Mouse (Mus musculus): Measurements from ENCODE around the gene Trpc4ap. TPM values are rescaled to one million over a fixed set of nuclear protein-coding genes. Genes with fewer than 3 reads are reported as not detected.
A peak's percentile ranks its signal among the peaks of the same experiment; 100 is the strongest.
"Not testable (repeated sequence)": the region's sequence is repeated elsewhere in the genome, so short reads cannot be mapped to it uniquely, and the experiment has no call there.

The Trpc4ap gene
- 100 to 1,000 TPM; 159 to 164 TPM for total RNA-seq (2021)
- long read RNA-seq, experiment 1, transcript Trpc4ap-201 (19 exons, 3,204 nt) = major isoform, 241 of 283 reads
- long read RNA-seq, experiment 1, partial matches to known transcripts = 14 of 283 reads
- long read RNA-seq, experiment 1, other reads (novel, unspliced or antisense) = 24 of 283 reads
- long read RNA-seq, experiment 2, transcript Trpc4ap-202 (19 exons, 3,091 nt) = minor isoform, 10 of 440 reads
- long read RNA-seq, experiment 2, transcript Trpc4ap-201 (19 exons, 3,204 nt) = major isoform, 371 of 440 reads
- long read RNA-seq, experiment 2, partial matches to known transcripts = 26 of 440 reads
- long read RNA-seq, experiment 2, other reads (novel, unspliced or antisense) = 33 of 440 reads

DNA sequence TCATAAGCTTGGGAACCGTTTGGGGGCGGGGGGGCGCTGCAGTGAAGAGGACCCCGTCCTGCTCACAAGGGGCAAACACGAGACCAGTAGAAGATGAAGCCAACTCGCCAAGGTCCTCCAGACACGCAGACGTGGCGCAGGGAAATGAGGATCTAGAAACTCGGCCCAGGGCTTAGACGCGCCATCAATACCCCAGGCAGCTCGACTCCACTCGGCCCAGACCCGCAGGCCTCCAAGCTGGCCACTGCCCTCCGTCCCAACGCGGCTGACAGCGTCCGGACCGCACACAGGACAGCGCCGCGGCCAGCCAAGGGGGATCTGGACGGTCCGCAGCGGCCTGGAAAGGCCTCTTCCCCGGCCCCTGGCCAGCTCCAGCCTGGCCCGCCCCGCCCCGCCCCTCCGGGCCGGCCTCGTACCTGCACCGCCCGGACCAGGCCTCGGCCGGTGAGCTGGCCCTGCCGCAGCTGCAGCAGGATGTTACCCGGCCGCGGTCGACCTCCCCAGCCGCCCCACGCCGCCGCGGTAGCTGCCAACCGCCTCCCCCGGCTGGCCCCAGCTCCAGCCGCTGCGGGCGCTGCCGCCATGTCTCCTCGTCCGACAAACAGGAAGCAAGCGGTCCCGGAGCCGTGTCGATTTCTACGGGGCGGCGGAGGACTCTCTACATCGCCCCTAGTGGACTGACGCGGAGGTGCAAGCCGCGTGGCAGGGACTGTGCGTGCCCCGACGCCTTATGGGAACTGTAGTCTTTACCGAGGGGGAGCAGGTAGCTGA is at the start of gene Trpc4ap:
Gene Trpc4ap (minus strand): TSS at position 662 of the 771 bp plus-strand sequence.
- DNase-seq (ENCODE audit: low spot score in 2 of 2) = peak; percentile 94 to 99
- Histone ChIP-seq H3K4me3 (peak within 1 kb of the TSS; percentile 93), H3K27ac (peak within 1 kb of the TSS; percentile 97)
- peak; percentile 95 for TF ChIP-seq CTCF (conservative IDR thresholded peaks at IDR 0.05)

DNA sequence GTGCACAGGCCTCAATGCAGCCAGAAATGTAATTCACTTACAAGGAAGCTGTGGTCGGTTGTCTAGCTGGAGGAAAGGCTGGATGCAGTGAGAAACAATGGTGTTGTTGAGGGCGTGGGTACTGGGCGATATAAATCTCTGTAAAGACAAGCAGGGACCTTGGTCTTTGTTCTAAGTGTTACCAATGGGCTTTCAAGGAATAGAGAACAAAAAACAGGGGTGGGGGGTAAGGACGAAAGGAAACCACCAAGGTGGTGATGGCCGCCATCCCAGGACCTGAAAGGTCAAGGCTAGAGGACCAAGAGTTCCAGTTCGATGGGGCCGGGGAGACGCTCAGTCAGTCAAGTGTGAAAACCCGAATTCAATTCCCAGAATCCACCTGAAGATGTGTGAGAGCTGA is 45.6 kb upstream of the Trpc4ap start:
- H3K4me3 ChIP-seq = no peak overlapping the region
- H3K27ac ChIP-seq = no peak overlapping the region
- no peak for TF ChIP-seq CTCF (conservative IDR thresholded peaks at IDR 0.05)
- no peak for DNase-seq (ENCODE audit: low spot score in 2 of 2)

DNA sequence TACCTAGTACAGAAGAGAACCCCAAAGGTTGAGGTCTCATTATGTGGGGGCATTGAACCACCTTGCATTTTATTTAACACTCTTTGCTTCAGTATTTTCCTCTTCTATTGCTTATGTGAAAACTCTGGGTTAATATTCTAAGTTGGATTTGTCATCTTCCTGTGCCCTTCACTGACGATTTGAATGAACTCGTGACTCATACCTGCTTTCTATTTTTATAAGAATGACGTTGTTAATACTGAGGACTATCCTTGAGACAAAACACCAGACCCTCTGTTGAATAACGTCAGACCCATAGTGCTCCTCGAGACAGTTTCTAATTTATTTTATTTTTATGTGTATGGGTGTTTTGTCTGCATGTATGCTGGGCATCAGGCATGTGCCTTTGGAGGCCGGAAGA is 44.8 kb upstream of the Trpc4ap start:
- DNase-seq (ENCODE audit: low spot score in 2 of 2) = no peak
- Histone ChIP-seq H3K4me3 (no peak overlapping the region), H3K27ac (no peak overlapping the region)
- TF ChIP-seq CTCF (conservative IDR thresholded peaks at IDR 0.05) = no peak

DNA sequence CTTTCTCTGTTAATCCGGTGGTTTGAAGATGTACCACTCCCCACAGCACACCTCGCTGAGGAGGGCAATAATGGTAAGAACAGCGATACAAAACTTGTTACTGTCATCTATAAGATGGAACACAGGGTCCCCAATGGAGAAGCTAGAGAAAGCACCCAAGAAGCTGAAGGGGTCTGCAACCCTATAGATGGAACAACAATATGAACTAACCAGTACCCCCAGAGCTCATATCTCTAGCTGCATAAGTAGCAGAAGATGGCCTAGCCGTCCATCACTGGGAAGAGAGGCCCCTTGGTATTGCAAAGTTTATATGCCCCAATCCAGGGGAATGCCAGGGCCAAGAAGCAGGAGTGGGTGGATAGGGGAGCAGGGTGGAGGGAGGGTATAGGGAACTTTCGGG is 43.6 kb upstream of the Trpc4ap start, which contains the start of gene Gm17581:
Gene Gm17581 (minus strand): TSS at position 101 of the 400 bp plus-strand sequence.
- not testable (repeated sequence) for DNase-seq (ENCODE audit: low spot score in 2 of 2); H3K4me3 ChIP-seq; H3K27ac ChIP-seq

DNA sequence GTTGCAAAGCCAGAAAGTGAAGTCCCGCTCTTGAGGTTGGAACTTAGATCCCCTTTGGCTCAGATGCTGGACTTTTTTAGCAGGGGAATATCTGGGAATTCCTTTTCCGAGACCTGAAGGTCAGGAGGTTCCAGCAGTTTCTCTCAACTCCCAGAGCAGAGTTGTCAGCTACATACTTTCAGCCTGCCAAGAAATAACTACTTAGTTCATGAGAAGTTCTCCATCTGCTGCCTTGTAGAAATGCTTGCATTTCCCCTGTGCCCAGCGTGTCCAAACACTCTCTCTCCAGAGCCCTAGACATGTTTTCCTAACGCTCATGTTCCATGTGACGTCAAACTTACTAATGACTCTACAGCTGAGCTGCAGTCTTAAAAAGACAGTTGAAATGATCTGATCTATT is 42.9 kb upstream of the Trpc4ap start:
- DNase-seq (ENCODE audit: low spot score in 2 of 2) = no peak
- Histone ChIP-seq H3K27ac (no peak overlapping the region), H3K4me3 (no peak overlapping the region)
- TF ChIP-seq CTCF (conservative IDR thresholded peaks at IDR 0.05) = no peak

DNA sequence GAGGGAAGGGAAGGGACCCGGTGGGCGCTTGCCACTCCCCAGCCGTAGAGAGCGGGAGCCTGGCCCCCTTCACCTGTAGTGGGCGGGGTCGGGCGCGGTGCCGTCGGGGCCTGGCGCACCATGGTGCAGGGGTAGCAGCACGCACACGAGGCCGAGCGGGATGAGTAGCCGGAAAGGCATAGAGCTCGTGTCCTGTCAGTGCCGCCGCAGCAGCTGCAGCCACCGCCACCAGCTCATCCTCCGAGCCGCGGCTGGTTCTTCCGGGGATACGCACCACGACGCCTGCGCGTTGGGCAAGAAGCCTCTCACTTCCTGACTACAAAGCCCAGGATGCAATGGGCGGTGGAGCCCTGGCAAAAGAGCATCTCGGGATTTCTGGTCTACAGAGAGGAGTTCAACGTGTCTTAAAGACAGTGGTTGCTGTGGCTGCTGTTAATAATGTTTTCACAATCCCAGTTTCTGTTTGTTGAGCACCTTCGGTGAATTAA is 37.0 kb upstream of the Trpc4ap start, which contains the start of gene Edem2:
Gene Edem2 (minus strand): TSS at position 318 of the 488 bp plus-strand sequence.
- H3K4me3 ChIP-seq = peak within 1 kb of the TSS; percentile 81

DNA sequence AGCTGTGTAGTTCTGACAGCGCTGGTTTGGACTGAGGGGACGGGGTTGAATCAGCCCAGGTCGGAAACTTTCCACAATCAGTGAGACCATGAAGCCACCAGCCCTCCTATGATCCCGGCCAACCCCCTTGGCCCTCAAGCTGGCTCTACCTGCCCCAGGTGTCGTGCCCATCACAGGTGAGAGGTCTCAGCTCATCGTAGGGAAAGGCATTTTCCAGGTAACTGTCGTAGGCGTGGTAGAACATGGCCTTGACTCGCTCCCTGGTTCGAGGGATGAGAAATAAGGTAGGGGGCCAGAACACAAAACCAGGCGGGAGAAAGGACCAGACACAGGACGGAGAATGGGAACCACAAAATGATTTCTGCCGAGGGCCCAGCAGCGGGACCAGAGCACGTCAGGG is 36.6 kb upstream of the Trpc4ap start:
- no peak for DNase-seq (ENCODE audit: low spot score in 2 of 2)
- H3K4me3 ChIP-seq = peak overlapping the region; percentile 81
- no peak for TF ChIP-seq CTCF (conservative IDR thresholded peaks at IDR 0.05)
- H3K27ac ChIP-seq = peak overlapping the region; percentile 88

More for the DNA sequence above, 37.0 kb upstream of the Trpc4ap start, which contains the start of gene Edem2:
- no peak for TF ChIP-seq CTCF (conservative IDR thresholded peaks at IDR 0.05)
- H3K27ac ChIP-seq = peak within 1 kb of the TSS; percentile 88
- peak; percentile 92 to 95 for DNase-seq (ENCODE audit: low spot score in 2 of 2)

DNA sequence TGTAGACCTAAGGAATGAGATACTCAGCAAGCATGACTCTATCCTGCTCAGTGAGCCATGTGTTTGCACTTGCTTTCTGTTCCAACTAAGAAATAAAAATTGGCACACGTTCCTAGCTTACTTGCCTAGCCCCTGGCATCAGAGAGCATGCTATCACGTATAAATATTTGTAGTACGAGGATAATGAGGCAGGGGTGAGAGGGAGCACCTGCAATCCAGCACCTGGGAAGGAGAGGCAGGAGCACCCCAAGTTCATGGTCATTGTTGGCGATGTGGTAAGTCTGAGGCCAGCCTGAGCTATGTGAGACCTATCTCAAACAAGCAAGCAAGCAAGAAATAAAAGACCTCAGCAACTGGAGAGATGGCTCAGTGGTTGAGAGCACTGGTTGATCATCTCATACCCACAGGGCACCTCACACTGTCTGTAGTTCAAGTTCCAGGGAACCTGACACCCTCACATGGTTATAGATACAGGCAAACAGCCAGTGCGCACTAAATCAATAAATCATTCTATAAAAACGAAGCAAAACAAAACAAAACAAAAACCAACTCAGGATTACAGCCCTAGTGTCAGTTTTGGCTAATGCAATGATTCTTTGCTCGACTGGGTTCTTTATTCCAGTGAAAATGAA is 35.7 kb upstream of the Trpc4ap start:
- Histone ChIP-seq H3K4me3 (no peak overlapping the region; the same call in 1 of the 2 replicates), H3K27ac (peak overlapping the region; percentile 11; the same call in 1 of the 2 replicates)
- no peak for DNase-seq (ENCODE audit: low spot score in 2 of 2)
- TF ChIP-seq CTCF (conservative IDR thresholded peaks at IDR 0.05) = no peak

DNA sequence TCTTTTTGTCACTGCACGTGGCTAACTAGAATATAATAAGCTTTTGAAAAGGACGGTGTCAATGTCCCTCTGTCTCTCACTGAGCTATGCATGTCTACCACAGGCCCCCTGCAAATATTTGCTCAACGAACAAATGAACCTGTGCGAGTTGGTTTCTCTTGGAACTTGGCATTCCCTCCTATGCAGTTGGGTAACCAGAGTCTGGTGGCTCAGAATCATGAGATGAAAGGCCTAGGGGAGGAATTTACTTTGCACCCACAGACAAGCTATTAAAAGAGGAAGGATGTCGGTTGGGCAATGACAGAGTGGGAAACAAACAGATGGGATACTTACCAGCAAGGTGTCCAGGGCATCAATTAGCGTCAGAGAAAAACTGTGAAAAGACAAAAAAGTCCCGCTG is 34.1 kb upstream of the Trpc4ap start:
- H3K27ac ChIP-seq = no peak overlapping the region
- DNase-seq (ENCODE audit: low spot score in 2 of 2) = no peak
- H3K4me3 ChIP-seq = no peak overlapping the region
- TF ChIP-seq CTCF (conservative IDR thresholded peaks at IDR 0.05) = no peak

DNA sequence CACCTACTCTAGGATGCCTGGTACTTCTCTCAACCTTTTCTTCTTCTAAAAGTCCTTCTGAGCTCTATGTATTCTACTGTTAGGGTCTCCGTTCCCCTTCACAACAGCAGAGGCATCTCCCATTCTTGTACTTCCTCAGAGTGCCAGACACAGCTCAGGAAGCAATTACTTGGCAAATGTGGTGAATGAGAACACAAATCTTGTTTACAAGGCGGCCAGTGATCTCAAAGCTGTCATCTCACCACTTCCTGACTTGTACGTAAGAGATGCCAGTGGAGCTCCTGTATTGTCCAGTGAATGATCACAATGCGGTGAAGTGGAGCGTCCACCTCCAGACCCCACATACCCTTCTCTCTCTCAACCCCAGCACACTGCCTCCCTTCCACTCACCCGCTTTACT is 32.3 kb upstream of the Trpc4ap start:
- no peak for TF ChIP-seq CTCF (conservative IDR thresholded peaks at IDR 0.05)
- no peak overlapping the region for H3K27ac ChIP-seq
- no peak overlapping the region for H3K4me3 ChIP-seq
- DNase-seq (ENCODE audit: low spot score in 2 of 2) = no peak

DNA sequence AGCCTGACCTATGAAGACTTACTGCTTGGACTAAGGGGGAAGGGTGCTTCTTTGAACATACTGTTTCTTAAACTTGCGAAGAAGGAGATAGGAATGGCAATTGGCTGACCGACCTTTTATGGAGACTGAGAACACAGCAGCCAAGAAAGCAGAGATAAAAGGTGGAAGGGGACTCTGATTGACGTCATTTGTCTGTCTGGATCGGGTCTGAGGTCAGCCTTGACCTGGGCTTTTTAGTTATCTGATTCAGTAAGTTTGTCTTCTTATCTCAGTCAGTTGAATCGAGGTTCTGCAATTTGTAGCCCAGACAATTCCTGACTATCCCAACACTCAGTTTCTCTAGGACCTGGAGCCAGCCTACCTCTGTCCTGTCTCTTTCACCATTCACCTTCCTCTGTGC is 31.9 kb upstream of the Trpc4ap start:
- Histone ChIP-seq H3K4me3 (no peak overlapping the region), H3K27ac (no peak overlapping the region)
- DNase-seq (ENCODE audit: low spot score in 2 of 2) = no peak
- no peak for TF ChIP-seq CTCF (conservative IDR thresholded peaks at IDR 0.05)

DNA sequence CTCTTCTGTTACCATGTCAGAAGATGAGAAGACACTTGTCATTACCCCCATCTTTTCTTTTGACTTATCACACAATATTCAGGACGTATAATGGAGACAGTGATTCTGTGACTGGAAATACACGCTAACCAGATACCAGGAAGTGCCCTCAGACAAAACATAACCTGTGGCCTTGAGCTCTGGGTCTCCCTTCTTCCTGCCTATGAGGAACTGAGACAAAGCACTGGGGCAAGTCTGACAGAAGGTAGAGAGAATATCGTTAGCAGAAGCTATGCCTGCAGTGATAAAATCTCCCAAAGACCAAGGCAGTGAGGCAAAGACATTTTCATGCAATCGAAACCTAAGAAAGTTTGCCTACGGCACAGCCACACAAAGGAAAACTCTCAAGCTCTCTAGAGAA is 28.4 kb upstream of the Trpc4ap start:
- TF ChIP-seq CTCF (conservative IDR thresholded peaks at IDR 0.05) = no peak
- no peak for DNase-seq (ENCODE audit: low spot score in 2 of 2)
- H3K4me3 ChIP-seq = no peak overlapping the region
- no peak overlapping the region for H3K27ac ChIP-seq
